Mouse (Mus musculus) G1E (cell line): ENCODE data around the gene Abhd2.

Experiments
- CTCF ChIP-seq: IDR thresholded peaks from 2 replicates; pipeline ENCODE4 v1.5.1; 2012; ENCODE audit warnings: low read depth, low read length, inconsistent platforms, mixed read lengths
- GATA1 ChIP-seq: IDR thresholded peaks from 2 replicates; pipeline ENCODE4 v1.6.1; 2012; ENCODE audit warnings: borderline replicate concordance, low read length, inconsistent platforms, mixed read lengths
- POLR2AphosphoS5 ChIP-seq: IDR thresholded peaks from 2 replicates; pipeline ENCODE4 v1.6.1; 2012; ENCODE audit warnings: low read depth, low read length, inconsistent platforms; ENCODE audit not compliant: insufficient replicate concordance
- TAL1 ChIP-seq: conservative IDR thresholded peaks from 2 replicates; pipeline ENCODE4 v1.6.1; 2012; ENCODE audit warnings: low read depth, low read length, inconsistent platforms, mixed read lengths

- TF ChIP-seq CTCF, result no peak
- no peak for TF ChIP-seq TAL1
- TF ChIP-seq GATA1, result no peak
- TF ChIP-seq POLR2AphosphoS5, result no peak
Observed at GRCm38 (mm10) chr7:79247881-79248389, 25.1 kb upstream of the Abhd2 start.
